Mouse (Mus musculus): ENCODE results near the gene Mcf2. TPM values are rescaled to one million over a fixed set of nuclear protein-coding genes. Genes with fewer than 3 reads are reported as not detected.

Mcf2 gene
- 1 to 10 TPM; 4.6 to 5.3 (median 4.8) TPM for total RNA-seq (2022)

DNA sequence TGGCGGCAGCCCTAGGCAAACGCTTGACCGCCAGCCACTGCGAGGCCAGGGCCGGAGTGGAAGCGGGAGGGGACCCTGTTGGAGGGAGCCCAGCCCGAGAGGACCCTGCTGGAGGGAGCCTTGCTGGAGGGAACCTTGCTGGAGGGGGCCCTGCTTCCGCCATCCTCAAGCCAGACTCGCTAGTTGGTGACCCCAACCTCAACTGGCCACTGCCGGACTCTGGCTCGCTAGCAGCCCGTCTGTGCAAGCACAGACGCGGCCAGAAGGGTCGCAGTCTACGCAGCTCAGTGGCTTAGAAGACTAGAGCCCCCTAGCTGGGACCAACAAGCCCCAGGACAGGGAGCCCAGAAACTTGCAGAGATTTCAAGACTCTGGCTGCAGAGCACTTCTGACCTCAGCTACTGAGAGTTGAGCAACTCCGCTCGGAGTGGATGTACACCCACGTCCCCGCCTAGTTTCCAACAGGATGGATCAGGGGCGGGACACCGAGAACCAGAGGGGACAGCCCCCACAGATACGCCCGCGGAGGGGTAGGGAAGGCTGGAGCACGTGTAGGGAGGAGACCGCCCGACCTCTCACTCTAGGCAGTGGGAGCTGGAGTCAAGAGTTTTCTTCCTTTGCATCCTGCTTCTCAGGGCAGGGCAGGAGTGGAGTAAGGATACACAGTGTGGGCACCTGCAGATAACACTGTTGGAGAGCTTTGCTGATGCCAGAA lies at the start of gene Mcf2:
TSS of gene Mcf2 (minus strand) at position 346 of the 715 bp plus-strand sequence.
- DNase-seq (ENCODE audit: low spot score in 2 of 2): no peak

DNA sequence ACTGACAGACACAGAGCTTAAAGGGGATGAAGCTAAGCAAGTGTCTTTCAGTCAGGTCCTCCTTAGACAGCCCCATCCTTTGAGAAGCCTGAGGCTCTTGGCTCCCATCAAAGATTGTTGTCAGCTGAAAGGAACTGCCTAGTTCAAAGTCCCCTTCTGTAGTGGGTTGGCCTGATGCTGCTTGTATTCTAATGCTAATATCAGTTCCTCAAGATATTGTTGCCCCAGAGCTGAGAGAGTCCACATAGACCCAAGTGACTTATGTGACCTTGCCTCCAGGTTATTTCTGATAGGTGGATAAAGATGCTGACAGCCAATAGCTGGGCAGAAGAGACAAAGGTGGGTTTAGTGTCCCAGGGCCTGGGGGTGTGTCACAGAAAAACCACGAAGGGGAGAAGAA lies 8.8 kb upstream of the Mcf2 start:
- DNase-seq (ENCODE audit: low spot score in 2 of 2): no peak

DNA sequence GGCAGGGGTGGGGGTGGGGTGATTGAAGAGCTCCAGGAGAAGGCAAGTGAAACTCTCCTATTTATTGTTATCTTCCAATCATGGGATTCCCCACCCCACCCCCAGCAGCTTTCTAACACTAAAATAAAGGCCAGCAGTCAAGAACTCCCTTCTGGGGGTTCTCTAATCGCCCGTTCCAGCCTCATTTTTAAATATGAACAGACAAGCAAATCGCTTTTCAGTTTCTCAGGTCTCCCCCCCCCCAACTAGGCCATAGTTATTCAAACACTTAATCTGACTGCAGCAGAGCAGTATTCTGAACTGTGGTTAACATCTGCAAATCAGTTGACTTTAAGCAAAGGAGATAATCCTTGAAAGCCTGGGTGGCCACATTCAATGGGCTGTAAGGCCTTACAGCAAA lies 3.7 kb upstream of the Mcf2 start:
- no peak for DNase-seq (ENCODE audit: low spot score in 2 of 2)

DNA sequence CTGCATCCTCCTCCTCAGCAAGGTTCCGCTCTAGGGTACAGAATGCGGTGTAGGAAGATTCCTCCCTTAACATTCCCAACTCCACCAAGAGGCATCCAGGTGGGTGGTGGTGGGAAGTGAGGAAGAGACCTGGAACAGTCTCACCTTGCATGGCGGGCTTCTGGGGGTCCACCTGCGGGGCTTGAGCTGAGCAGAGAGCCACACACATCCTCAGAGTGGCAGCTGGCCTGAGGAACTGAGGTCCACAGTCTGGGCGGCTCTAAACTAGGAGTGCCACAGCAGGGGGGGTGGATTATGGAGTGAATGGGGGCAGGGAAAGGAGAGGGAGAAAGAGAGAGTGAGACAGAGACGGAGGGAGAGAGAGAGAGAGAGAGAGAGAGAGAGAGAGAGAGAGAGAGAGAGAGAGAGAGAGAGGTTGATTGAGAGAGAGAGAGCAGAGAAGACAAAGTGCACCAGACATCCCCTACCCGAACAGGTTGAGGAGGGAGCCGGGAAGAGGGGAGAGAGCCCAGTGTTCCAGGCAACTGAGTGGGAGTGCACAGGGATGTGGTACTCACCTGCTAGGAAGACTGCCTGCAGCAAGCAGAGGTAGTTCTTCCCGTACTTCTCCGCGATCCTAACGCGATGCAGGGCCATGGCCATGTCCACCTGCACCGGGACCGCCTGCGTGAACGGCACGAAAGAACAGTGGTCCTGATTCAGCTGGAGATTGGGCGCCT lies 705 bp downstream of the Mcf2 start:
- no peak for DNase-seq (ENCODE audit: low spot score in 2 of 2)

DNA sequence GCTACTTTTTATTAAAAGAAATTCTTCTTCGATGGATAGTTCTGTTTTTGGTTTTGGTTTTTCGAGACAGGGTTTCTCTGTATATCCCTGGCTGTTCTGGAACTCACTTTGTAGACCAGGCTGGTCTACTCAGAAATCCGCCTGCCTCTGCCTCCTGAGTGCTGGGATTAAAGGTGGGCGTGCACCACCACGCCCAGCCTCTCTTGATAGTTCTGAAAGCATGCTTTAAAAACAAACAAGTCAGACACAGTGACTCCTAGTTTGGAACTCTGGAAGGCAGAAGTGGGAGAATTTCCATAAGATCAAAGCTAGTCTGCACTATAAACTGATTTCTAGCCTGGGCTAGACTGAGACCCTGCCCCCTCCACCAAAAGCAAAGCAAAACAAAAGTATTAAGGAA lies 8.8 kb downstream of the Mcf2 start:
- no peak for DNase-seq (ENCODE audit: low spot score in 2 of 2)

DNA sequence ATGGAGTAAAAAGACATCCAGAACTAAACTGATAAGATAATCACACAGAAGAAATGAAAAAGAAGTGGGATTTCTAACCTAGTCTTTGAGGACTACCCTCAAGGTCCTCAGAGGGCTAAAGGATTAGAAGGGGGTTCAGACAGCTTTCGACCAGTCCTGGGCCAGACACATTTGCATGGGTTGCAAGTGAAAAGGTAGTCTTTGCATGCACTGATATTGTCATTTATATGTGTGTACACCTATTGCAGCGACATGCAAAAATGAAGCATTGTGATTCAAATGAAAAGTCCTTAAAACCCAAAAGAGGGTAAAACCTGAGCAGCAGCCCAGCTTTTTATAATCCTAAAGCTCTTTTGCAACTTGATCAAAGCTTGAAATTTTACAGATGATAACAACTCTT lies 9.4 kb downstream of the Mcf2 start:
- no peak for DNase-seq (ENCODE audit: low spot score in 2 of 2)

DNA sequence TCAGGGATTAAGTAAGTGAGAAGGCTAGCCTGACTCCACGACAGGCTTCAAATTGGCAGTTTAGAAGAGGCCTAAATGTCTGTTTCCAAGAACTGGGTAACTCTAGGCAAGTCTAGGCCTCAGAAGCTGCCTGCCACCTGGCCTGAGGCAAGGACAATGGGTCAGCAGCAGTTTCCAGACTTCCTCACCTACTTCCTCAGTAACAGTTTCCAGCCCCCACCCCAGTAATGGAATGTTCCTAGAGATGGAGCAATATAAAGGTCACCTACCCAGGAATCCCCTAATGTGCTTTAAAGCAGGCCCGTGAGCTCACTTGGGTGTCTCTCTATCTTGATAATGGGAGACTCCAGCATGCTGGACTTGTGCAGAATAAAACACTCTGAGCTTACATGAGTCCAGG lies 10.1 kb downstream of the Mcf2 start:
- no peak for DNase-seq (ENCODE audit: low spot score in 2 of 2)

DNA sequence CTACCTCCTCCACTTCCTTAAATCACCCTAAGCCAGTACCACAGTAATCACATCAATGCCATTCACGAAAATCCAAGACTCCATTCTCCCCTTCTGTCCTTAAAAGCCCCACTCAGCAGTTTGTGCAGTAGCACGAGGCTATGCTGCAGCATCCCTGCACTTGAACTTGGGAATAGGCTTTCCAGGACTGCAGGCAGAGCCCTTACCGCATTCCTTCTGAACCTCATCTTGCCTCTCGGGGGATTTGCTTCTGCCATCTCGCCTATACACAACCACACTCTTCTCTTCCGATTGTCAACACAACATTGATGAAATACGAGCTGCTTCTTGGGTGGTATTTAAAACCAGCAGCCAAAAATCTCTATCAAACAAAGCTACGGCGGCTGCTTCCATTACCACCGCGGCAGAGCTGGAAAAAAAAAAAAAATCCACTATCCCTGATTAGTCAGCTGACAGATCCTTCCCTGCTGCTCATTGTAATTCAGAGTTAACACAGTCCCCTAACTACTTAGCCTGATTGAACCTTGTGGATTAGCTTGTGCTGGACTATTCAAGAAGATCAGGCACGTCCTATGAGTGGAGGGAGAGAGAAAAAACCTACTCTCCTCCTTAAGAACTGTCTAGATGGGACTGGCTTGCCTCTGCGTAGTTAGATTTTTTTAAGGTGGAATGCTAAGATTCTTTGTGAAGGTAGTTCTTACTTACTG lies 31.5 kb downstream of the Mcf2 start:
- DNase-seq (ENCODE audit: low spot score in 2 of 2): peak in 1 of 2 experiments; percentile 2

DNA sequence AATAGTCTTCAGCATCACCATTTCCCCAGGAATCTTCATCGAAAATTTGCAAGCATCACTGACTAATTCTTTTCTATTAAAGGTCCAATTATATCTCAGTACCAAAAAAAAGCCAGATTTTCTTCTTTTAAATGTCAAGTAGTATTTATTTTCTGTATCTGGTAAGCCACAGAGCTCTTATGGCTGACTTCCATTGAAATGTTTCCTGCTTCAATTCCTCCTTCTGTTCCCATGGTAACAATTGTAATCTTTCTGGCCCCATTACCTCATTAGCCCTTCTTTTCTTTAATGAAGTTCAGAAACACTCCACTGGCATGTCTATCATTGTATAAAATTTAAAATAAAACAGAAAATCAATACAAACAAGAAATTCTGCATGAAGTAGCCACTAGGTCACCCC lies 103.5 kb downstream of the Mcf2 start:
- no peak for DNase-seq (ENCODE audit: low spot score in 2 of 2)

DNA sequence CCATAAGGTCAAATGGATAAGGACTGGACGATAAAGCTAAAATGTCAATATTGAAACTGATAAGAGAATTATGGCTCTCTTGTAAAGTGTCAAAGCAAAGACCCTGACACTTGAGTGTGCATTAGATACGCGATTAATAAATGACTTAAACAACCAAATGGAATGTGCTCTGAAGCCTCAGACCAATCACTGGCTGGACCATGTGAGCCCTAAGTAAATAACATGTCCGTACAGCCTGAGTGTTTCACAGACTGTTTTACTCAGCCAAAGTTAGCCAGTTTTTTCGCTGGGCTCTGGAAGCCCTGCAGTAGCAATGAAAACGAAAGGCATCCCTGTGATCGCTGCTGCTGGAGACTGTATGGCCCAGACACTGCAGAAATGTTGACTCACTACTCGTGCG lies 123.7 kb downstream of the Mcf2 start:
- no peak for DNase-seq (ENCODE audit: low spot score in 2 of 2)

DNA sequence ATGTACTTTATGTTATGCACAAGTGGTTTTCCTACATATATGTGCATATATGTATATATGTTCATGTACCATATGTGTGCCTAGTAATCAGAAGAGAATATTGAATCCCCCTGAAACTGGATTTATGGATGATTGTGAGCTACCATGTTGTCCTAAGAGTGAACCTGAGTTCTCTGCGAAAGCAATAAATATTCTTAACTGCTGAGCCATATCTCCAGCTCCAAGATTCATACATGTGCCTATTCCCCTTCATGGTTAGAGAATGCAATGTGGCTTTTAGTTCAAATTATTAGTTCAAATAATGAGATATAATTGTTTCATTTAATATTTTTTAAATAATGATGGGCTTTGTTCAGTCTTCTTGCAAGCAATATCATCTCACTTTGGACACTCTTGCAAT lies 124.1 kb downstream of the Mcf2 start:
- DNase-seq (ENCODE audit: low spot score in 2 of 2): no peak

DNA sequence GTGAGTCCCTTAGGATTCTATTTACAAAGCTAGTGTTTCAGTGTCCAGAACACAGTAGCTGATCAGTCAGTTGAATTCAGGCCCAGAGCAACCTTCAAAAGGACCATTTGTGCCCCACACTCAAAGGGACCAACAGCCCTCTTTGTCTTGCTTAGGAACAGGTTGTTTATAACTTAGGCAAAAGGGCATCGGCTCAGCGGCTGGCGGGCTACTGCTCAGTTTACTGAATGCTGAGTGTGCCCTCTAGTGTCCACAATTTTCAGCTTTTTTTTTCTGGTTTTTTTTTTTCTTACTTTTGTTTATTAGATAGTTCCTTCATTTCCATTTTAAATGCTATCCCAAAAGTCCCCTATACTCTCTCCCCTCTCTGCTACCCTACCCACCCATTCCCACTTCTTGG lies 152.2 kb downstream of the Mcf2 start:
- peak in 1 of 2 experiments; percentile 3 for DNase-seq (ENCODE audit: low spot score in 2 of 2)

DNA sequence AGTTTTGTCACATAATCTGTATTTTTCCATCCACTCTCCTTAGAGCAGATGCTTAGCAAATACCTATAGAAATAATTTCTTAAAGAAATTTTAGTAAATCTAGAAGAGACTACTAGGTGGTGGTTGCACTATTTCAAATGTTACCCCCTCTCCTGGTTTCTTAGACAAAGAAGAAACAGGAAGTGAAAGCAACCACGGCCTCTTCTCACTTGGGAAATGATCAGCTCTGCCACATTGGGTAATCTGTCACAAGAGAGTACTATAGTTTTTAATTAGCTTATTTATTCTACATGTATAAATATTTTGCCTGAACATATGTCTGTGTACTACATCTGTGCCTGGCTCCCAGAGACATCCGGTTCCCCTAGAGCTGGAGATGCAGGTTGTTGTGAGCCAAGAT lies 157.3 kb downstream of the Mcf2 start:
- DNase-seq (ENCODE audit: low spot score in 2 of 2): no peak

DNA sequence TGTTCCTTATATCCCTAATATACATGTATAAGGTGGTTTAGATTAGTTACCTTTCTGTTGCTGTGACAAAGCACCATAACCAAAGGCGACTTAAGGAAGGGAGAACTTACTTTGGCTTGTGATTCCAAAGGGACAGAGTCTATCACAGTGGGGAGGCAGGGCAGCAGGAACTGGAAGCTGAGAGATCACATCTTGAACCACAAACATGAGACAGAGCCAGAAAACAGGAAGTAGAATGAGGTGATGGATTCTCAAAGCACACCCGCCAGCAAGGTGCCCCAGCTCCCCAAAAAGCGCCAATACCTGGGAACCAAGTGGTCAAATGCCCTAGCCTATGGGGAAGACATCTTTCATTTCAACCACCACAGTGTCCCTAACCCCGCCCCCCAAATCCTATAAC lies 157.9 kb downstream of the Mcf2 start:
- DNase-seq (ENCODE audit: low spot score in 2 of 2): no peak

DNA sequence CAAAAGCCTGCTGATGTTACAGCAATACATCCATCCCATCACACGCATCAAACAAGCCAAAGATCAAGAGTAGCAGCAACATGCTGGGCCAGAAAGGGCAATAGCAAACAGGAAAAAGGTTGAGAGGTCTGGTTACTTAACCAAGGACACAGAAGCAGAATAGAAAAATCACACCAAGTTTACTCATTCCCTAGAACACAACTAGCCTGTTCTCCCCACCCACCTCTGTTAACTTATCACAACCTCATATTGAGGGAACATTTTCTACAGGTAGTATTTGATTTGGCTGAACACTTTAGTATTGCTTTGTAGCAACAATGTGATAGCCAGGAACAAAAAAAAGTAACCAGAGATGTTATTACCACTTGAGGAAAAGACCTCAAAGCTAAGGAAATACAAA lies 164.3 kb downstream of the Mcf2 start:
- DNase-seq (ENCODE audit: low spot score in 2 of 2): no peak

DNA sequence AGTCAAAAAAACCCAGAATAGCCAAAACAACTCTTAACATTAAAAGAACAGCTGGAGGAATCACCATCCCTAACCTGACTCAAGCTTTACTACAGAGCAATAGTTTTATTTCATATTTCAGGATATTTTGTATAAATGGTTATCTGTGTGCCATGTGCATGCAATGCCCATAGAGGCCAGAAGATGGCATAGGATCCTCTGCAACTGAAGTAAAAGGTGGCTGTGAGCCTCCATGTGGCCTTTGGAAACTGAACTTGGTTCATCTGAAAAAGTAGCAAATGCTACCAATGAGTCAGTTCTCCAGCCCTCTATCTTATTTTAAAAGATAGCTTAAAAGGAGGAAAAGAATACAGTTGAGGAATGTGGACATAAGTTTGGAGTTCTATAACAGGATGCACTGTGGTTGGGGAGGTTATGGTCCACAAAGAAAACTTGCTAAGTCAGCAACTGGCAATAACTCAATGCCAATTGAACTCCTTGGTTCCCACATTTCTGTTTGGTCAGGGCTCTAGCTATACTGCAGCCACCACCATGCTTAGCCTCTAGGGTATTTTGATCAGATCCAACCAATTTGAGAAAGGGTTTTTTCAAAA lies 165.7 kb downstream of the Mcf2 start:
- no peak for DNase-seq (ENCODE audit: low spot score in 2 of 2)

Other genes starting within 250 kb of the Mcf2 start
- 1 to 10 TPM in 1 of 4 experiments, under 1 TPM in 3; 0.13 to 1.1 (median 0.55) TPM for gene F9, start 179.6 kb downstream of the Mcf2 start, total RNA-seq (2022)

All from left cerebral cortex, adult 8-10 months (tissue).